Mouse (Mus musculus) MEL (cell line): ENCODE data around the gene Gpx5. TPM values are rescaled to one million over a fixed set of nuclear protein-coding genes. Genes with fewer than 3 reads are reported as not detected.

Experiments used
- DNase-seq: peaks from one replicate; pipeline ENCODE4 v3.0.0; 2011; ENCODE audit warnings: low read depth, low spot score
- H3K27ac ChIP-seq: 2 replicates; pipeline ENCODE4 v1.5.1; 2012; ENCODE audit warnings: low read depth, mild to moderate bottlenecking, control low read depth, low read length, moderate library complexity; ENCODE audit not compliant: control insufficient read depth
- H3K27me3 ChIP-seq, 2 experiments: fragments of 150-350 bp in 1 of 2; sonication (generic) in 1 of 2; 2 replicates each; pipeline ENCODE4 v1.6.1; 2012; ENCODE audit warnings: low read length in 2 of 2, mild to moderate bottlenecking in 2 of 2, improper control_type of control experiment in 1 of 2, moderate library complexity in 1 of 2; ENCODE audit not compliant: insufficient read depth in 2 of 2, control insufficient read depth in 1 of 2
- H3K36me3 ChIP-seq, 2 experiments: 2 replicates each; pipeline ENCODE4 v1.6.1; 2012 to 2014; ENCODE audit warnings: low read length in 2 of 2, improper control_type of control experiment in 1 of 2, inconsistent platforms in 1 of 2, mild to moderate bottlenecking in 1 of 2; ENCODE audit not compliant: insufficient read depth in 2 of 2, control insufficient read depth in 1 of 2
- H3K4me1 ChIP-seq, 2 experiments: fragments of 150-350 bp in 1 of 2; sonication (generic) in 1 of 2; 2 replicates each; pipeline ENCODE4 v1.6.1; 2012; ENCODE audit warnings: low read length in 2 of 2, improper control_type of control experiment in 1 of 2, mild to moderate bottlenecking in 1 of 2; ENCODE audit not compliant: insufficient read depth in 2 of 2, control insufficient read depth in 1 of 2
- H3K4me3 ChIP-seq, 2 experiments: fragments of 150-350 bp in 1 of 2; sonication (generic) in 1 of 2; 2 replicates each; pipeline ENCODE4 v1.5.1; 2012; ENCODE audit warnings: low read depth in 2 of 2, low read length in 2 of 2, mild to moderate bottlenecking in 2 of 2, moderate library complexity in 2 of 2, control low read depth in 1 of 2, improper control_type of control experiment in 1 of 2; ENCODE audit not compliant: control insufficient read depth in 1 of 2, insufficient read depth in 1 of 2
- H3K79me2 ChIP-seq: 2 replicates; pipeline ENCODE4 v1.6.1; 2012; ENCODE audit warnings: mild to moderate bottlenecking, low read length, moderate library complexity; ENCODE audit not compliant: control insufficient read depth, poor library complexity, insufficient read depth
- H3K9ac ChIP-seq: 2 replicates; pipeline ENCODE4 v1.6.1; 2012; ENCODE audit warnings: low read depth, mild to moderate bottlenecking, control low read depth, low read length, moderate library complexity; ENCODE audit not compliant: control insufficient read depth, poor library complexity, severe bottlenecking
- H3K9me3 ChIP-seq: fragments of 150-350 bp; sonication (generic); replicated peaks from 2 replicates; pipeline ENCODE4 v1.6.1; 2012; ENCODE audit warnings: mild to moderate bottlenecking, low read length, improper control_type of control experiment, moderate library complexity; ENCODE audit not compliant: insufficient read depth
- BHLHE40 ChIP-seq: IDR thresholded peaks from 2 replicates; pipeline ENCODE4 v1.6.1; 2012; ENCODE audit warnings: low read depth, mild to moderate bottlenecking, inconsistent platforms, low read length, improper control_type of control experiment, borderline replicate concordance
- E2F4 ChIP-seq: IDR thresholded peaks from 2 replicates; pipeline ENCODE4 v1.6.1; 2011; ENCODE audit warnings: low read depth, low read length, improper control_type of control experiment, borderline replicate concordance
- ELF1 ChIP-seq: IDR thresholded peaks from 2 replicates; pipeline ENCODE4 v1.6.1; 2014; ENCODE audit warnings: low read depth, mild to moderate bottlenecking, inconsistent platforms, low read length, improper control_type of control experiment, moderate library complexity
- EP300 ChIP-seq, 2 experiments: IDR thresholded peaks; 2 replicates each; pipeline ENCODE4 v1.6.1; 2011; ENCODE audit warnings: improper control_type of control experiment in 2 of 2, low read length in 2 of 2, low read depth in 1 of 2, mild to moderate bottlenecking in 1 of 2
- GABPA ChIP-seq: IDR thresholded peaks from 2 replicates; pipeline ENCODE4 v1.6.1; 2012; ENCODE audit warnings: low read depth, mild to moderate bottlenecking, inconsistent platforms, low read length, improper control_type of control experiment, moderate library complexity
- GATA1 ChIP-seq: IDR thresholded peaks from 2 replicates; pipeline ENCODE4 v1.6.1; 2011; ENCODE audit warnings: low read depth, low read length, improper control_type of control experiment
- JUND ChIP-seq: IDR thresholded peaks from 2 replicates; pipeline ENCODE4 v1.6.1; 2011; ENCODE audit warnings: low read depth, mild to moderate bottlenecking, improper control_type of control experiment, low read length
- KAT2A ChIP-seq: conservative IDR thresholded peaks from 2 replicates; pipeline ENCODE4 v1.6.1; 2012; ENCODE audit warnings: low read depth, low read length, improper control_type of control experiment, inconsistent platforms
- MAFK ChIP-seq: IDR thresholded peaks from 2 replicates; pipeline ENCODE4 v1.6.1; 2011; ENCODE audit warnings: low read depth, mild to moderate bottlenecking, low read length, improper control_type of control experiment, borderline replicate concordance
- MAX ChIP-seq: IDR thresholded peaks from 2 replicates; pipeline ENCODE4 v1.6.1; 2011; ENCODE audit warnings: low read length, improper control_type of control experiment
- MAZ ChIP-seq: IDR thresholded peaks from 2 replicates; pipeline ENCODE4 v1.6.1; 2012; ENCODE audit warnings: low read depth, mild to moderate bottlenecking, inconsistent platforms, low read length, improper control_type of control experiment
- MXI1 ChIP-seq: IDR thresholded peaks from 2 replicates; pipeline ENCODE4 v1.6.1; 2011; ENCODE audit warnings: mild to moderate bottlenecking, low read depth, low read length, improper control_type of control experiment
- MYC ChIP-seq: IDR thresholded peaks from 2 replicates; pipeline ENCODE4 v1.6.1; 2011; ENCODE audit warnings: low read depth, mild to moderate bottlenecking, low read length, improper control_type of control experiment, moderate library complexity
- NELFE ChIP-seq: IDR thresholded peaks from 2 replicates; pipeline ENCODE4 v1.6.1; 2011; ENCODE audit warnings: low read depth, low read length, improper control_type of control experiment
- POLR2A ChIP-seq, 2 experiments: IDR thresholded peaks; 2 replicates each; pipeline ENCODE4 v1.6.1; 2011 to 2012; ENCODE audit warnings: low read length in 2 of 2, mild to moderate bottlenecking in 2 of 2, control low read depth in 1 of 2, improper control_type of control experiment in 1 of 2, low read depth in 1 of 2, moderate library complexity in 1 of 2; ENCODE audit not compliant: control insufficient read depth in 1 of 2, insufficient read depth in 1 of 2, poor library complexity in 1 of 2
- POLR2AphosphoS2 ChIP-seq: IDR thresholded peaks from 2 replicates; pipeline ENCODE4 v1.6.1; 2011; ENCODE audit warnings: low read length, improper control_type of control experiment
- POLR2AphosphoS5 ChIP-seq: IDR thresholded peaks from 2 replicates; pipeline ENCODE4 v1.6.1; 2012; ENCODE audit warnings: low read depth, borderline replicate concordance, mild to moderate bottlenecking, inconsistent platforms, low read length, moderate library complexity, mixed read lengths
- RAD21 ChIP-seq: IDR thresholded peaks from 2 replicates; pipeline ENCODE4 v1.6.1; 2011; ENCODE audit warnings: mild to moderate bottlenecking, low read depth, low read length, improper control_type of control experiment
- RCOR1 ChIP-seq: IDR thresholded peaks from 2 replicates; pipeline ENCODE4 v1.6.1; 2012; ENCODE audit warnings: low read depth, mild to moderate bottlenecking, inconsistent platforms, low read length, improper control_type of control experiment
- SIN3A ChIP-seq: IDR thresholded peaks from 2 replicates; pipeline ENCODE4 v1.6.1; 2012; ENCODE audit warnings: low read length, improper control_type of control experiment, inconsistent platforms
- SMC3 ChIP-seq: IDR thresholded peaks from 2 replicates; pipeline ENCODE4 v1.6.1; 2011; ENCODE audit warnings: low read depth, low read length, improper control_type of control experiment
- TAL1 ChIP-seq: IDR thresholded peaks from 2 replicates; pipeline ENCODE4 v1.6.1; 2012; ENCODE audit warnings: mild to moderate bottlenecking, inconsistent platforms, low read length, moderate library complexity, mixed read lengths
- TBP ChIP-seq: IDR thresholded peaks from 2 replicates; pipeline ENCODE4 v1.8.0; 2011; ENCODE audit warnings: low read depth, low read length, improper control_type of control experiment
- UBTF ChIP-seq: IDR thresholded peaks from 2 replicates; pipeline ENCODE4 v1.6.1; 2012; ENCODE audit warnings: low read depth, mild to moderate bottlenecking, inconsistent platforms, low read length, improper control_type of control experiment, moderate library complexity, borderline replicate concordance; ENCODE audit not compliant: insufficient read depth
- ZMIZ1 ChIP-seq: IDR thresholded peaks from 2 replicates; pipeline ENCODE4 v1.6.1; 2012; ENCODE audit warnings: low read depth, mild to moderate bottlenecking, inconsistent platforms, low read length, improper control_type of control experiment, moderate library complexity
- polyA plus RNA-seq, 2 experiments: library from polyadenylated mRNA; stranded (reverse) in 1 of 2; unstranded in 1 of 2; fragments of >175 nt in 1 of 2; fragments of >200 nt in 1 of 2; gene quantifications; 2 replicates each; pipeline versions ENCODE4 v1.2.1 to v1.2.4; 2012; ENCODE audit warnings: low replicate concordance in 2 of 2, low read depth in 1 of 2; ENCODE audit not compliant: insufficient read length in 2 of 2, insufficient read depth in 1 of 2, missing spikeins in 1 of 2
- total RNA-seq: library from RNA; depleted of rRNA; stranded (reverse); fragments of 300-350 nt; gene quantifications from 2 replicates; pipeline ENCODE4 v1.2.3, GENCODE M21; 2012

Gene Gpx5
- total and polyA plus RNA-seq, 3 experiments: not detected

DNA sequence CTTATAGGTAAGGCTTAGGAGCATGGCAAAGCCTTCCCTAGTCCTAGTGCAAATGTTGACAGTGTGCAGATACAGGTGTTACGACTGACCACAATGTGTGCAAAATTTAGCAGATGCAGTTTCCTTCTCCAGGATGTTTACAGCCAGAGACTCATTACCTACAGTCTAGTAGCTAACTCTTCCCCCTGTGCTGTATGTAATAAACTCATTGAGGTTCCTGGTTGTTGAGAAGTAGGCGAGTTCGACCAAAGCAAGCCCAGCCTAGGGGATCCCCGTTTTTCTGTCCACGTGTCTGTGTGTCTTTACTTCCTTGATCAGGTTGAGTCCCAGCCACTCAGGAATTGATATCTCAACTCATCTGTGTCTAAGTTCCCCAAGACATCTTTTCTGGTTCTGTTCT, 48.4 kb downstream of the Gpx5 start:
- H3K4me3 ChIP-seq: peak overlapping the region; percentile 82 to 90
- no peaks in the 10 kb centered on the region for H3K9me3 ChIP-seq
- TF ChIP-seq POLR2A (IDR thresholded peaks at IDR 0.05; ENCODE audit: control insufficient read depth in 1 of 2, insufficient read depth in 1 of 2, low read depth in 1 of 2, low read length in 2 of 2, poor library complexity in 1 of 2): no peak
- no peak for TF ChIP-seq ZMIZ1
- no peak for TF ChIP-seq KAT2A
- peak; percentile 46; the same call in 1 of the 2 replicates for TF ChIP-seq SIN3A
- TF ChIP-seq MAFK: no peak
- no peak for TF ChIP-seq UBTF
- TF ChIP-seq MAX: no peak
- TF ChIP-seq GABPA: no peak
- no peak for TF ChIP-seq RCOR1
- TF ChIP-seq TAL1: no peak
- no peak for TF ChIP-seq BHLHE40
- TF ChIP-seq MYC: peak; percentile 26; the same call in 1 of the 2 replicates
- TF ChIP-seq NELFE: no peak
- TF ChIP-seq TBP: no peak
- TF ChIP-seq EP300 (IDR thresholded peaks at IDR 0.05; ENCODE audit: low read depth in 1 of 2, low read length in 2 of 2): no peak
- TF ChIP-seq JUND: peak; percentile 2; the same call in 1 of the 2 replicates
- no peak for TF ChIP-seq RAD21
- no peak for TF ChIP-seq MAZ
- 0 out of 2 replicates have a peak, but pooled peaks have one; percentile 39 for TF ChIP-seq MXI1
- no peak for TF ChIP-seq POLR2AphosphoS2
- no peak for TF ChIP-seq POLR2AphosphoS5
- no peak for TF ChIP-seq GATA1
- H3K79me2 ChIP-seq: no peaks in the 10 kb centered on the region
- H3K27ac ChIP-seq: no peak overlapping the region
- DNase-seq: peak; percentile 52
- peaks cover 0 to 11% of the 10 kb centered on the region in 2 experiments; a peak in 2 of 4 replicates for H3K36me3 ChIP-seq
- H3K27me3 ChIP-seq: no peaks in the 10 kb centered on the region
- peaks cover 0 to 26% of the 10 kb centered on the region in 2 experiments; a peak in 2 of 4 replicates for H3K4me1 ChIP-seq
- H3K9ac ChIP-seq: peak overlapping the region; percentile 24; the same call in 1 of the 2 replicates

GRCm38 (mm10) chr13:21243196-21243595, 49.3 kb downstream of the Gpx5 start:
- Histone ChIP-seq H3K27ac (no peak overlapping the region), H3K4me1 (peaks cover 0 to 22% of the 10 kb centered on the region in 2 experiments; a peak in 2 of 4 replicates), H3K27me3 (no peaks in the 10 kb centered on the region), H3K79me2 (no peaks in the 10 kb centered on the region), H3K4me3 (peak overlapping the region; percentile 82 to 90), H3K9me3 (no peaks in the 10 kb centered on the region)
- DNase-seq: peak; percentile 51
- TF ChIP-seq E2F4 (no peak), MXI1 (0 out of 2 replicates have a peak, but pooled peaks have one; percentile 15), ELF1 (no peak), SIN3A (peak; percentile 37), SMC3 (0 out of 2 replicates have a peak, but pooled peaks have one; percentile 3)
- TF ChIP-seq, all 39 proteins: peak for 3
- peaks cover 0 to 7% of the 10 kb centered on the region in 2 experiments; a peak in 1 of 4 replicates for H3K36me3 ChIP-seq
- peak overlapping the region; percentile 61 for H3K9ac ChIP-seq
